Mouse (Mus musculus) naive thymus-derived CD4-positive, alpha-beta T cell, adult 2 months (primary cell): ENCODE measurements around the gene Casq1.
A peak's percentile ranks its signal among the peaks of the same experiment; 100 is the strongest.
"Not testable (repeated sequence)": the region's sequence is repeated elsewhere in the genome, so short reads cannot be mapped to it uniquely, and the experiment has no call there.

ENCODE experiments used
- DNase-seq: peaks from one replicate; pipeline ENCODE4 v3.0.0-alpha.2; 2011; ENCODE audit warnings: low read depth

Casq1 gene

GRCm38 (mm10) chr1:172219451-172220406 lies at the start of gene Casq1:
TSS of gene Casq1 (minus strand) at chr1:172219868.
- DNase-seq = no peak

- no peak for DNase-seq
Measured at GRCm38 (mm10) chr1:172261477-172262078, 41.9 kb upstream of the Casq1 start, which contains the start of gene Igsf8. TSS of gene Igsf8 (plus strand) at chr1:172261641.

GRCm38 (mm10) chr1:172258314-172258713 lies 38.6 kb upstream of the Casq1 start, which contains the start of gene Atp1a4:
TSS of gene Atp1a4 (minus strand) at chr1:172258414.
- DNase-seq = no peak

- peak; percentile 59 for DNase-seq
Measured at GRCm38 (mm10) chr1:172247679-172248078, 28.0 kb upstream of the Casq1 start.

- no peak for DNase-seq
Measured at GRCm38 (mm10) chr1:172247216-172247615, 27.5 kb upstream of the Casq1 start.

- DNase-seq = not testable (repeated sequence)
Measured at GRCm38 (mm10) chr1:172244645-172245044, 25.0 kb upstream of the Casq1 start.

- DNase-seq = no peak
Measured at GRCm38 (mm10) chr1:172243547-172244205, 24.0 kb upstream of the Casq1 start.

- no peak for DNase-seq
Measured at GRCm38 (mm10) chr1:172242401-172242800, 22.7 kb upstream of the Casq1 start.

GRCm38 (mm10) chr1:172240945-172241708 lies 21.5 kb upstream of the Casq1 start:
- DNase-seq = no peak

GRCm38 (mm10) chr1:172229215-172229614 lies 9.5 kb upstream of the Casq1 start:
- no peak for DNase-seq

GRCm38 (mm10) chr1:172228209-172228608 lies 8.5 kb upstream of the Casq1 start:
- no peak for DNase-seq

GRCm38 (mm10) chr1:172221297-172222063 lies 1.8 kb upstream of the Casq1 start:
- DNase-seq = no peak

- no peak for DNase-seq
Measured at GRCm38 (mm10) chr1:172220414-172220813, 746 bp upstream of the Casq1 start.

- no peak for DNase-seq
Measured at GRCm38 (mm10) chr1:172218164-172218910, 1.3 kb downstream of the Casq1 start.

- DNase-seq = peak; percentile 91
Measured at GRCm38 (mm10) chr1:172217148-172217547, 2.5 kb downstream of the Casq1 start.

- DNase-seq = no peak
Measured at GRCm38 (mm10) chr1:172214748-172215147, 4.9 kb downstream of the Casq1 start.

GRCm38 (mm10) chr1:172213771-172214170 lies 5.9 kb downstream of the Casq1 start:
- DNase-seq = no peak

- DNase-seq = no peak
Measured at GRCm38 (mm10) chr1:172212776-172213175, 6.9 kb downstream of the Casq1 start.

- DNase-seq = no peak
Measured at GRCm38 (mm10) chr1:172207111-172207584, 12.5 kb downstream of the Casq1 start.
